Mouse (Mus musculus): ENCODE data around the gene Myh14.

Myh14 gene

GRCm38 (mm10) chr7:44572956-44573484, 97.6 kb downstream of the Myh14 start:
- Histone ChIP-seq H3K4me3 (replicated peaks; ENCODE audit: low read length) (no peak overlapping the region), H3K36me3 (ENCODE audit: insufficient read depth, low read length) (no peaks in the 10 kb centered on the region), H3K4me1 (replicated peaks; ENCODE audit: low read depth, low read length) (peaks cover 67% of the 10 kb centered on the region), H3K27me3 (ENCODE audit: insufficient read depth, low read length) (no peaks in the 10 kb centered on the region), H3K9me3 (ENCODE audit: low read length) (no peaks in the 10 kb centered on the region)
- no peak for TF ChIP-seq POU5F1 (IDR thresholded peaks at IDR 0.05; ENCODE audit: borderline replicate concordance, low read length)
- no peak for TF ChIP-seq NANOG (IDR thresholded peaks at IDR 0.05; ENCODE audit: borderline replicate concordance, low read length)
- no peak for TF ChIP-seq CTCF (conservative IDR thresholded peaks at IDR 0.05; ENCODE audit: low read length)

- H3K9me3 ChIP-seq (ENCODE audit: low read length): no peaks in the 10 kb centered on the region
- H3K4me1 ChIP-seq (replicated peaks; ENCODE audit: low read depth, low read length): peaks cover 62% of the 10 kb centered on the region
- no peaks in the 10 kb centered on the region for H3K27me3 ChIP-seq (ENCODE audit: insufficient read depth, low read length)
- H3K36me3 ChIP-seq (ENCODE audit: insufficient read depth, low read length): no peaks in the 10 kb centered on the region
- peak within 1 kb of the TSS; percentile 48 for H3K4me3 ChIP-seq (replicated peaks; ENCODE audit: low read length)
- TF ChIP-seq NANOG (IDR thresholded peaks at IDR 0.05; ENCODE audit: borderline replicate concordance, low read length): no peak
- TF ChIP-seq POU5F1 (IDR thresholded peaks at IDR 0.05; ENCODE audit: borderline replicate concordance, low read length): no peak
- TF ChIP-seq CTCF (conservative IDR thresholded peaks at IDR 0.05; ENCODE audit: low read length): no peak
Measured at GRCm38 (mm10) chr7:44572213-44572701, 98.4 kb downstream of the Myh14 start, which contains the start of gene Napsa. Gene Napsa, plus strand, starts transcription at chr7:44572380.

- Histone ChIP-seq H3K27me3 (ENCODE audit: insufficient read depth, low read length) (no peaks in the 10 kb centered on the region), H3K4me1 (replicated peaks; ENCODE audit: low read depth, low read length) (peaks cover 57% of the 10 kb centered on the region), H3K36me3 (ENCODE audit: insufficient read depth, low read length) (no peaks in the 10 kb centered on the region), H3K4me3 (replicated peaks; ENCODE audit: low read length) (peak overlapping the region; percentile 48), H3K9me3 (ENCODE audit: low read length) (no peaks in the 10 kb centered on the region)
- no peak for TF ChIP-seq CTCF (conservative IDR thresholded peaks at IDR 0.05; ENCODE audit: low read length)
- no peak for TF ChIP-seq NANOG (IDR thresholded peaks at IDR 0.05; ENCODE audit: borderline replicate concordance, low read length)
- TF ChIP-seq POU5F1 (IDR thresholded peaks at IDR 0.05; ENCODE audit: borderline replicate concordance, low read length): no peak
Measured at GRCm38 (mm10) chr7:44571811-44572210, 98.8 kb downstream of the Myh14 start.

- no peaks in the 10 kb centered on the region for H3K9me3 ChIP-seq (ENCODE audit: low read length)
- no peaks in the 10 kb centered on the region for H3K27me3 ChIP-seq (ENCODE audit: insufficient read depth, low read length)
- H3K4me1 ChIP-seq (replicated peaks; ENCODE audit: low read depth, low read length): peaks cover 51% of the 10 kb centered on the region
- no peaks in the 10 kb centered on the region for H3K36me3 ChIP-seq (ENCODE audit: insufficient read depth, low read length)
- TF ChIP-seq NANOG (IDR thresholded peaks at IDR 0.05; ENCODE audit: borderline replicate concordance, low read length) (no peak), POU5F1 (IDR thresholded peaks at IDR 0.05; ENCODE audit: borderline replicate concordance, low read length) (no peak), CTCF (conservative IDR thresholded peaks at IDR 0.05; ENCODE audit: low read length) (no peak)
- peak overlapping the region; percentile 20; the same call in 1 of the 2 replicates for H3K4me3 ChIP-seq (replicated peaks; ENCODE audit: low read length)
Measured at GRCm38 (mm10) chr7:44570989-44571388, 99.7 kb downstream of the Myh14 start.

GRCm38 (mm10) chr7:44568803-44569202, 101.8 kb downstream of the Myh14 start:
- H3K27me3 ChIP-seq (ENCODE audit: insufficient read depth, low read length): no peaks in the 10 kb centered on the region
- no peak overlapping the region for H3K4me3 ChIP-seq (replicated peaks; ENCODE audit: low read length)
- H3K36me3 ChIP-seq (ENCODE audit: insufficient read depth, low read length): no peaks in the 10 kb centered on the region
- no peak for TF ChIP-seq CTCF (conservative IDR thresholded peaks at IDR 0.05; ENCODE audit: low read length)
- no peak for TF ChIP-seq POU5F1 (IDR thresholded peaks at IDR 0.05; ENCODE audit: borderline replicate concordance, low read length)
- TF ChIP-seq NANOG (IDR thresholded peaks at IDR 0.05; ENCODE audit: borderline replicate concordance, low read length): no peak
- peaks cover 59% of the 10 kb centered on the region for H3K4me1 ChIP-seq (replicated peaks; ENCODE audit: low read depth, low read length)
- no peaks in the 10 kb centered on the region for H3K9me3 ChIP-seq (ENCODE audit: low read length)

- Histone ChIP-seq H3K27me3 (ENCODE audit: insufficient read depth, low read length) (no peaks in the 10 kb centered on the region), H3K9me3 (ENCODE audit: low read length) (no peaks in the 10 kb centered on the region), H3K4me3 (replicated peaks; ENCODE audit: low read length) (no peak overlapping the region), H3K4me1 (replicated peaks; ENCODE audit: low read depth, low read length) (peaks cover 39% of the 10 kb centered on the region), H3K36me3 (ENCODE audit: insufficient read depth, low read length) (no peaks in the 10 kb centered on the region)
- TF ChIP-seq CTCF (conservative IDR thresholded peaks at IDR 0.05; ENCODE audit: low read length) (no peak), POU5F1 (IDR thresholded peaks at IDR 0.05; ENCODE audit: borderline replicate concordance, low read length) (no peak), NANOG (IDR thresholded peaks at IDR 0.05; ENCODE audit: borderline replicate concordance, low read length) (no peak)
Measured at GRCm38 (mm10) chr7:44565414-44565813, 105.2 kb downstream of the Myh14 start.

GRCm38 (mm10) chr7:44564486-44564885, 106.2 kb downstream of the Myh14 start:
- Histone ChIP-seq H3K9me3 (ENCODE audit: low read length) (no peaks in the 10 kb centered on the region), H3K36me3 (ENCODE audit: insufficient read depth, low read length) (no peaks in the 10 kb centered on the region), H3K4me1 (replicated peaks; ENCODE audit: low read depth, low read length) (peaks cover 47% of the 10 kb centered on the region), H3K27me3 (ENCODE audit: insufficient read depth, low read length) (no peaks in the 10 kb centered on the region), H3K4me3 (replicated peaks; ENCODE audit: low read length) (no peak overlapping the region)
- TF ChIP-seq NANOG (IDR thresholded peaks at IDR 0.05; ENCODE audit: borderline replicate concordance, low read length) (no peak), CTCF (conservative IDR thresholded peaks at IDR 0.05; ENCODE audit: low read length) (no peak), POU5F1 (IDR thresholded peaks at IDR 0.05; ENCODE audit: borderline replicate concordance, low read length) (no peak)

GRCm38 (mm10) chr7:44563284-44563683, 107.4 kb downstream of the Myh14 start:
- Histone ChIP-seq H3K4me1 (replicated peaks; ENCODE audit: low read depth, low read length) (peaks cover 50% of the 10 kb centered on the region), H3K4me3 (replicated peaks; ENCODE audit: low read length) (no peak overlapping the region), H3K27me3 (ENCODE audit: insufficient read depth, low read length) (no peaks in the 10 kb centered on the region), H3K9me3 (ENCODE audit: low read length) (no peaks in the 10 kb centered on the region), H3K36me3 (ENCODE audit: insufficient read depth, low read length) (no peaks in the 10 kb centered on the region)
- TF ChIP-seq POU5F1 (IDR thresholded peaks at IDR 0.05; ENCODE audit: borderline replicate concordance, low read length): no peak
- TF ChIP-seq CTCF (conservative IDR thresholded peaks at IDR 0.05; ENCODE audit: low read length): no peak
- TF ChIP-seq NANOG (IDR thresholded peaks at IDR 0.05; ENCODE audit: borderline replicate concordance, low read length): no peak

Data from E14TG2a.4 (cell line).